Mouse (Mus musculus): ENCODE data around the gene Cask.

Cask gene

DNA sequence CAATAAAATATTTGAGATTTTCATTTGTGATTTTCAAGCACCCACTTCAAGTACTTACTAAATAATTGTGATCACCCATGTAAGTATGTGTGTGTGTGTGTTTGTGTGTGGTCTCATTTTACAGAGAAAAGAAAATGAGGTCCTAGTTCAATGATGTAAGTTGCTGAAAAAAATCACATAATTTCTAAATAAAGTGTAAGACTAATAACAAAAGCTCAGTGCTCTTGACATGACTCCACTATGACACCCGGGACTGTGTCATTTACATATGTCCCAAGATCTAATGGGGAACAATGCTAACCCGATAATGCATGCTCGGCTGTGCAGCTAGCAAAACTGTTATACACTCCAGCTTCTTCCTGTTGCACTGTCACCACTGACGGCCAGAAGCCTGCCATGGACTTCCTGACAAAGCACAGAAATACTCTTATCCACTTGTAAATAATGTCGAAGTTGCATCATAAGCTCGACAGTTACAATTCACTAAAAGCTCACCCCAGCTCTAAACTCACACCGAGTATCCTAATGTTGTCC, 130.8 kb downstream of the Cask start:
- no peak for DNase-seq (ENCODE audit: low read depth, low spot score)

DNA sequence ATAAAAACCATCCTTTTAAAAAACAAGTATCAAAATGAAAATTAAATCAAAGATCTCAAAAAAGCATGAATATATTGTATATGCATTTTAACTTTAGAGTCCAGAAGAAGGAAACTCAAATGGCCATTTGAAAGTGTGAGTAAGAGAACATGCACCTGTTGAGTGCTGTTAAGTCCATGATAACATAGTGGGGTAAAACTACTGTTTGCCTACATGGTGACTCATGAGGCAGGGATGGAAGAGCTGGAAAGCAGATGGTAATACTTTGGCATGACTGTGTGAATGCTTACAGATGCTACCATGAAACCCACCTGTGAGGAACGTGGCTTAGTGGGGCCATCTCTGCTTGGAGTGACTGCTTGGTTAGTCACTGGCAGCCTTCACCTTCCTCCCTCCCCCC, 132.9 kb downstream of the Cask start:
- no peak for DNase-seq (ENCODE audit: low read depth, low spot score)

DNA sequence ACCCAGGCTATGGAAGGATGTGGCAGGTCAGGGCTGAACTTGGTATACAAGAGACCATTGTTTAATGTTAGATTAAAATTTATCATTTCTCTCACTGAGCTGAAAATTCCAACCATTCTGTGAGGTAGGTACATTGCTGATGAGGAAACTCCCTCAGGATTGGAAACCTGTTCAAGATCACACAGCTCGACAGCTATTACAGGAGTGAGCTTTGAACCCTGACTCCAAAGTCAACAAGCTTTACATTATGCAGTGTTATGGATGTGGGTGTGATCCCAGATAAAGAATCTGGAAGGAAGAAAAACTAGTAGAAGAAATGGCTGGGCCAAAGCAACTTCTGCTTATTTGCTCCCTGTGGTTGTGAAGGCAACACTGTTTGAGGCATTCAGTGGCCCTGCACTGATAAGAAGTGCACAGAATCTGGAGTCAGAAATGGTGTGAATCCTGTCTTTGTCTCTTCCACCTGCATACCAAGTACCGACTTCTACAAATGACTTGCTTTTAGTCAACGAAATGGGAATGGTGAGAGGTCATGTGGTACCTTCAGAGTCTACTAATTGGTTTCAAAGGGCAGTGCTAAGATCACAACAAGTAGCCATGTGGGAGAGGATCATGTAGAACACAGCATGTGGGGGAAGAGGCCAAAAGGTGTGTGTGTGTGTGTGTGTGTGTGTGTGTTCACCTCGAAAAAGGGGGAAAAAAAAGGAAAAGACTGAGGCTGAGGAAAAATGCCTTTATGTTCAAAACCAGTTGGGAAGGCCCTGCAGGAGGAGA, 134.2 kb downstream of the Cask start:
- DNase-seq (ENCODE audit: low read depth, low spot score): no peak

DNA sequence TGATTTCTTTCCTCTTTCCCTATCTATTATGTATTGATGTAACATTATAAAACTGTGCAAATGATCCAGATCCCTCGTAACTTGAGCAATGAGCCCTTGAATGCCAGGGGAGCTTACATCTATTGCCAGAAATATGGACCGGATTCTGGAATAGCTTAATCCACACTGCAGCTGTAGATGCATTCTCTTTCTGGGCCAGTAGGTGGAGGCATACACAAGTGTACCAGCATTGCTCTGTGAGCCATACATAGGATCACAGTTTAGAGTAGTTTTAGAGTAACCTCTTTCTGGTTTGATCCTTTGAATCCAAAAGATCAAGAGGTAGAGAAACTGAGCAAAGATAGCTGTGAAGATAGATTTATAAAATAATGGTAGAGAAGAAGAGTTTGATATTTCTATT, 141.0 kb downstream of the Cask start:
- DNase-seq (ENCODE audit: low read depth, low spot score): peak; percentile 24

DNA sequence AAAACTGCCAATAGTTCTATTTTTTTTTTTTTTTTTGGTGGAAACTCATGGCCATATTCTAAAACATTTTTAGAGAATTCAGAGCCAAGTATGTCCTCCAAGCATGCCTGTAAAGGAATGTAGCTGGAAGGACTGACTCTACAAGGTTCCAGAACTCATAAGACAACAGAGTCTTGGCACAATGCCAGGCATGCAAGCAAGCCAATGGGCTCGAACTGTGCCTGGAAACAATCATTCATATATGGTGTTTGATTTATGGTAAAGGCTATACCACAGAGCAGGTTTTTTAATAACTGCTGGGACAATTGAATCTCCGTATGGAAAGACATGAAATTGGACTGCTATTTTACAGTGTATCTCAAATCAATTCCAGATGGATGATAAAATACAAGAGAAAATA, 146.1 kb downstream of the Cask start:
- no peak for DNase-seq (ENCODE audit: low read depth, low spot score)

DNA sequence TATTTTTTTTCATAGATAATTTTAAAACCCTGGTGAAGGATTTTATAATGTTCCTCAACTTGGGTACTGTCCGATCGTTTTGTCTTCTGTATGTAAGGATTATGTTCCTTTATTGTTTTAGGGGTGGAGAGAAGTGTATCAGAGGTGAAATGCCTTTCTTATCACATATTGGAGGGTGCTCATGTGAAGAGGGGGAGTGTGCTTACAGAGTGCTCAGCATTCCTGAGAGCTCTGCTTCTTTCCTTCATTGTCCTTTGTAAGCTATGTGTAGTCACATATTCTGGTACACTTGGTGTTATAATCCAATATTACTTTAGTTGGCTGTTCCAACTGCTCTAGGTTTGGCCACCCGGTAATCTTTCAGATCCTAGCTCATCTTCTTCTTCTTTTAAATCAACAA, 150.5 kb downstream of the Cask start:
- no peak for DNase-seq (ENCODE audit: low read depth, low spot score)

DNA sequence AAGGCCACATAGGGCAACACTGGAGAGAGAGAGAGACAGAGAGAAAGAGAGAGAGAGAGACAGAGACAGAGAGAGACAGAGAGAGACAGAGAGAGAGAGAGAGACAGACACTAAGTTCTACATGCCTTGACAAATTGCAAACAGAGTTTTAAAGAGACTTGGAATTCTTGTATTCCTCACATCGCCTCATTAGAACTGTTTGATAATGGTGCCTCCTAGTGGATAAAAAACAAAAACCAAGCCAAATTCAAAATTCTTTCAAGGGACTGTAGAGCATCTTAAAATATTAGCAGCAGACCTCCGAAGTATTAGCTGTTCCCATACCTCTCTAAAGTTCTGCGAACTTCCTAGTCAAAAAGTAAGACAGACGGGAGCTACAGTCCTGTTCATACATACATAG, 159.3 kb downstream of the Cask start:
- DNase-seq (ENCODE audit: low read depth, low spot score): no peak

DNA sequence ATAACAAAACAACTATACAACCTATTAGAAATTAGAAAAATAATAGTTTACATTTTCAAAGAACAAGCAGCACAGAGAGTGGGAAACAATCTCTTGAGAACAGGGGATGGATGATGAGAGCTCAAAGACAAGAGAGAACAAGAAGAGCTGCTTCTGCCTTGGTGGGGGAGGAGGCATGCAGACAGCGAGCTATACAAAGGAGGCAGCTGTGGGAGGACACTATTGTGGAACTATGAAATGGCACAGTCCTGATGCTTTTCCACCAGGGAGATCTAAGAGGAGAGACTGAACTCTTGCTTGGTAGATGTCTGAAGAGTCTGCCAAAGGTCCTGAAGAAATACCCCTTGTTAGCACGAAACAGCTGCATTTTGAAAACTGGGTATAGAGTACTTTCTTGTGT, 162.8 kb downstream of the Cask start:
- peak; percentile 45 for DNase-seq (ENCODE audit: low read depth, low spot score)

DNA sequence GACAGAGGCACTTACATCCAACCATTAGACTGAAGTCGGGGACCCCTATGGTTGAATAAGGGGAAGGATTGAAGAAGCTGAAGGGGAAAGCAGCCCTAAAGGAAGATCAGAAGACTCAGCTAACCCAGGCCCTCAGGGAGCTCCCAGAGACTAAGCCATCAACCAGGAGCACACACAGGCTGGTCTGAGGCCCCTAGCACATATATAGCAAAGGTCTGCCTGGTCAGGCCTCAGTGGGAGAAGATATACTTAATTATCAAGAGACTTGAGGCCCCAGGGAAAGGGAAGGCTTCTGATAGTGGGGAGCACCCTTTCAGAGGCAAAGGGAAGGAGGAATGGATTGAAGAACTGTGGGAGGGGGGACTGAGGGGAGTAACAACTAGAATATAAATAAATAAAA, 164.6 kb downstream of the Cask start:
- DNase-seq (ENCODE audit: low read depth, low spot score): no peak

DNA sequence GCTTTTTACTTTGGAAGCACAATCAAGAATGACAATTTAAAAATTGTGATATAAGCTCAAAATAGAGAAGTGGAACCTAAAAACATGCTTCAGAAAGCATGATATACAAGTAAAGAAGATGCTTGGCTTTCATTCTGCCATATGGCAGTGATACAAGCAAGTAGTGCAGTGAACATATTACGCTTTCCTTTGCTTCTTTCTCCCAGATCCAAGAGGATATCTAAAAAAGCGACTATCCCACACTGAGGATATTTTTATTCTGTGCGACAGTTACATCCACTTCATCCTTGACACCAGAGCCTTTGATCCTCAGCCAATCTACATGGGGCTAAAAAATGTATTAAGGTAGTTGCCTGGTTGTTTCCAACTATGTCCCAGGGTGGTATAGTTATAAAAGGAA, 169.4 kb downstream of the Cask start:
- DNase-seq (ENCODE audit: low read depth, low spot score): peak; percentile 44

DNA sequence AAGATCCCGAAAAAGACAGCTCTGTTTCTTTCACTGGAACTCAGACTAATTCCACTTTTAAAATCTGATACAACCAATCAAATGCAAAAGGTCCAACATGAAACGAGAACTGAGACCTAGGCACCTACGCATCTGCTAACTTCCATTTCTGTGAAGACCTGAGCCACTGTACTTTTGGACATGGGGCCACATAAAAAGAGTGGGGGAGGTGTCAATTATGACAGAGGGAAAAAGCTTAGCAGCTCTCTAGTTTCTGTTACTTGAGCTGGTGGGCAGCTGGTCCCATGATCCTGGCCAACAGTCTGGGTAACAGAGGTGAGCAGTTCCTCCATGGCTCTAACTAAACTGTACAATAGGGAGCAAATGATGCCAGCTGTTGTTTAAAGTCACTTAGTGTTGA, 178.2 kb downstream of the Cask start:
- DNase-seq (ENCODE audit: low read depth, low spot score): no peak

DNA sequence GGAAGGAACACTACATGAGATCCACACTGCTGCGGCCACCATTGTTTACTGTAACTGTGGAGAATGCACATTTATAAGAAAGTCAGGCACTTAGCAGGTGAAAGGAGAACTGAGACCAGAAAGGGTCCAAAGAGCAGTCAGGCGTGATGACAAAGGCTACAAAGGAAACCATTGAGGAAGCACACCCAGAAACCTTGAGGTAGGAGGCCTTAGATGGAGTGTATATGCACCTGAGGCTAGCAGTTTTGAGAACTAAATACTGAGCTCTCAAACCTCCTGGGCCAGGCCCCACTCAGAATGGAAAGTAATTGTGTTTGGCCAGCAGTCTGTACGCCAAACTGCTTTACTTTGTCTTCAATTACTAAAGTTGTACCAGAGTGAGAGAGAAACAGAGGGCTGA, 180.8 kb downstream of the Cask start:
- no peak for DNase-seq (ENCODE audit: low read depth, low spot score)

DNA sequence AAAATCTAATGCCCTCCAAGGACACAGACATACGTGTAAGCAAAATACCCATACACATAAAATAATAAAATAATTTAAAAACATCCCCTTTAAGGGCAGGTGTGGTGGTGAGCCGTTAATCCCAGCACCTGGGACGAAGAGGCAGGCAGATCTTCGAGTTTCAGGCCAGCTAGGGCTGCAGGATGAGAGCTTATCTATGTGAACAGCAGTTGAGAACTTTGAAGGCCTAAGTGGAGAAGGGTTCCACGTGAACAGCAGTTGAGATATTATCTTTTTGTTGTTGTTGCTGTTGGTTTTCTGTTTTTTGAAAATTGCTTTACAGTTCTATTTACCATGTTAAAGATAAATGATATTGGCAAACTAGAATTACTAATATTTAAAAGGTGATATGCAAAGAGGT, 182.3 kb downstream of the Cask start:
- DNase-seq (ENCODE audit: low read depth, low spot score): no peak

DNA sequence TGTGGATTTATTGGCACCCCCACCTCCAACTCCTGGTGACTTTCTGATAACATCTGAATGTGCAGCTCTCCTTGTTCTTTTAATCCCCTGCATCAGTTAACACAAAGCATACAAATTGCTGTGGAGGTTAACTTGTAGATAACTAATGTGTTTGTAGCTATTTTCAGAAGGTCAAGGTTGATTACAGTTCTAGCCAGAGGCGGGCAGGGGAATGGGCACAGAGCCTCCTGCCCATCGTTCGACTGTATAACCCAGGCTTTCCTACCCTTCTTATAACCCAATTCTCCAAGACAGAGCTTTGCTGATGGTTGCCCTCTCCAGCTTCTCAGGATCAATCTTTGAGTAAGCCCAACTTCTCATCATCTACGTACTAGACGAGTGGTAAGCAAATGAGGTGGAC, 190.1 kb downstream of the Cask start, which contains the start of gene Gpr82:
Gene Gpr82, plus strand, starts transcription at position 301 of the 400 bp plus-strand sequence.
- no peak for DNase-seq (ENCODE audit: low read depth, low spot score)

DNA sequence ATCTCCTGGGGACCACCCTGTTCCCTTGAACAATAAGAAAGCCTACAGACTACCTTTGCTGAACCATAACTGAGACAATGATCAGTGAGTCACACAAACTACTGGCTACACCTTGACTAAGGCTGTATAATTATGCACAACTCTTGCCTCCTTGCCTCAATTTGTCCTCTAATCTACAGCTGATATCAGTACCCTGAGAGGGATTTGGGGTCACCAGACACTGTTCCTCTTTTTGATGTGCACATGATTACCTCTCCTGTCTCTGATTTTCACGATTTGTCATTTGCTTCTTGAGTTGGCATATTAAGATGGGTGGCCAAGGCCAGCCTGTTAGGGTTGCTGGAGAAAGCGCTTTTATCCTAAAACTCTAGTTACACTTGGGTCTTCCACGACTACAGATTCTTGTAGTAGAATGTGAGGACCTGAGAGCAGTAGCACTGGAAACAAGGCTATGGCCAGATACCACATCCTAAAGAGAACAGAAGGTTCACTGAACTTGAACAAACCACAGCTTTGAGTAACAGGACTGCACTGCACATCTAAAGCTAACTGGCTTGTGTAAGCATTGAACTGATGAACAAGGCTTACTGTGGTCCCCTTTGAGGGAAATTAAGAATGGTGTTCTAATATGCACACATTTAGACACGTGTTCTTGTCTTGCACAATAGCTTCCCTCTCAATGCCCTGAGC, 191.8 kb downstream of the Cask start:
- no peak for DNase-seq (ENCODE audit: low read depth, low spot score)

DNA sequence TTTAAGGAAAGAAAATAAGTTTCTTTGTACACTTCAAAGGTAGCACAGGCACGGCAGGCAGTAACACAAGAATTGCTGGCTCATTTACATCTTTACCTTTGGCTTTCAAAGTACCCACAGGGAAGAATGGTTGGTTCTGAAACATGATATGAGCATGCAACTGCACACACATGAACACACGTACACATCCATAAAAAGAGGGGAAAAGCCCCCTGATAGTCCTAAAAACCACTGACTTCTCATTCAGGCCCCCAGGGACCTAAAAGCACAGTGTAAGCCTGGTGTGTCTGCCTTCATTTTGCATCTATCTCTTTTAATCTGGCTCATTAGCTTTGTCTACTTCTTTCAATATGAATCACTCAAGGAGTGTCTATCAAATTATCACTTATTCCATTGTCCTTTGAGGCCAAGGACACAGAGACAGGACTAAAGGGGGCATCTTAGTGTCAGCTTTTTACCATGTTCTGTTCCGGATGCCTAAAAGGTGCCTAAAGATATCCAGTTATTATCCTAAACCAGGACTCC, 192.5 kb downstream of the Cask start:
- no peak for DNase-seq (ENCODE audit: low read depth, low spot score)

DNA sequence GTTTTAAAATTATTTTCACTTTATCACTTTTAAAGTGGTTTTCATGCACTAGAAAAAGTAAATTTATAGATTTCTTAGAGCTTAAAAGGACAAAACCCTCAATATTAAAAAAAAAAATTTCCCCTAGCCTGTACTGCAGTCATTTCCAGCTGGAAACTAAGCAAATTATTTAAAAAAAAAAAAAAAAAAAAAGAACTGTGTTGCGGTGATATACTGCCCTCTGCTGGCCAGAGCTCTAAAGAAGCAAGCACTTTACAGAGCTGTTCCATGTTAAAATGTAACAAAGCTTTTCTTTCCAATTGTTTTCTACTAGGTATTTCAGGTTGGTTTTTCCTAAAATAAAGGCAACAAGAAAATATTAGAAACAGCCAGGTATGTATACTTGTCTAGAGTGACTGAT, 194.4 kb downstream of the Cask start:
- DNase-seq (ENCODE audit: low read depth, low spot score): peak; percentile 29

DNA sequence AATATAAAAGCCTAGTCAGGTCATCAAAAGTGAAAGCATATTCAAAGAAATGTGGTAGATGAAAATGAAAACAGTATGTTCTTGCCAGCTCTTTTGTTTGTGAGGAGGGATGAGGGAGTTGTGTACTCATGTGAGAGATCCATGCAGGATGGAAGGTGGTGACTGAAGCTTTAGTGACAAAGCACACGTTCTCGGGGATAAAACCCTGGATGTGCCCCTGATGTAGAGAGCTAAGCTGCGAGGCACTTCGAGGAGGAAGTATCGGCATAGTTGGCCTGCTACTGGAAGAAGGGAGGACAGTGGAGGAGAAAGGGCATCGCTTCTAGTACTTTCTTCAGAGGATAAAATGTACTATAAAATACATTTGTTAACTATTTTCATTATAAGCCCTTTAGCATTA, 195.3 kb downstream of the Cask start:
- DNase-seq (ENCODE audit: low read depth, low spot score): no peak

DNA sequence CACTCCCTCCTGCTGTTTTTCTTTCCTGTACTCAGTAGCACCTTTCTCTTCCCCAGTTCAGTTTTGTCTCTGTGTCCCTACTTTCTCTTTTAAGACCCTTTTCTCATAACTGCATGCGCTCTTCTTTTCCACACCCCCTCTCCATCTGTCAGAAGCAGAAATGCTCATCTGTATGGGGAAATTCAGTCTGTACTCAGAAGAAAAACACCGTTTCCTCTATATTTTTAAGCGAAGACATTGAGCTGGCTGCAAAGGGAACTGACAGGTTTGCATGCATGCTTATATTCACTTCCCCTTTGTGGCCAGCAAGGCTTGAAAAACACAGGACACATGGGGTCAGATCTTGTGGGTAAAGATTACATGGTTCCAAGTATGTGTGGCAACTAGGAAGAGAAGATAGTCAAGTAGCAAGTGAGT, 196.2 kb downstream of the Cask start:
- peak; percentile 67 for DNase-seq (ENCODE audit: low read depth, low spot score)

DNA sequence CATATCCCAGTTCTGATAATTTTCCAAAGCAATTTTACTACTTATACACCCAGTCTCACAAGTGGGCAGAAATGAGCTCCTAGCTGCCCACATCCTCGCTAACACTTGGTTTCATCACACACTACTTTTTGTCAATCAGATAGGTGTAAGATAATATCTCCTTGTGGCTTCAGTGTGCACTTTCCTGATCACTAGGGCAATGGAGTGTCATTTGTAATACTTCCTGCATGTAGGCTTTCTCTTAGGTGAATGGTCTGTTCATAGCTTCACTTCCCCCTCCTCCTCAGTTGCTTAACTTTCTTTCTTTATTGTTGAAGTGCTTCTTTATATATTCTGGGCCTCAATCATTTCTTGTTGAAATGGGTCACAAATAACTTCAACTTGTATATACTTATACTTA, 198.9 kb downstream of the Cask start:
- DNase-seq (ENCODE audit: low read depth, low spot score): no peak

DNA sequence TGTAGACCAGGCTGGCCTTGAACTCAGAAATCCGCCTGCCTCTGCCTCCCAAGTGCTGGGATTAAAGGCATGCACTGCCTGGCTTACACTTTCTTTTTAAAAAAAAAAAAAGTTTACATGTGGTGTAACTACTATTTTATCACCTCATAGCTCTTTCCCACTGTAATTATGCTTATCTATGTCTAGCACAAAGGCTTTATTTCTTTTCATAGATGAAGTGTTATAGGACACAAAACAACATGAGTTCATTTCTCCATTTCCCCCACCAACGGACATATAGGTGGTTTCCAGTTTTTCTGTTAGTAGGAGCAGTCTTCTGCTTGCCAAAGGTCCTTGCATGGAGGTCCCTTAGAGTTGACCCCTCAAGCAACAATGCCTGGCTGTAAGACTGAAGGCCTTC, 199.3 kb downstream of the Cask start:
- DNase-seq (ENCODE audit: low read depth, low spot score): no peak

DNA sequence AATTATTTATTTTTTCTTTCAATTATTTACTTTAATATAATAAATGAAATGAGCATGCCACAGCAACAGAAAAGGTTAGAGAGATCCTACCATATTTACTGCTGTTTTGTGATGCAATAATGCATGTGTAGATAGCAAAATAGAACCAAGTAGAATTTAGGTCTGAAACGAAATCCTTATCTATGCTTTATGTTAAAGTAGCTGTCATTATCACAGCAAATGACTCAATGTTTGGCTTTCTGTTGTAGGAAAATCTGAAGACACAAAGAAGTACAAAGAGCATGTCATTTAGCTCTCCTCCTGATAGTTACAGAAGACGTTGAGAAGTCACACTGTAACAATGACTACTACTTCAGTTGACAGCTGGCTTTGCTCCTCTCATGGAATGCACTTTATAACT, 212.3 kb downstream of the Cask start:
- DNase-seq (ENCODE audit: low read depth, low spot score): no peak

DNA sequence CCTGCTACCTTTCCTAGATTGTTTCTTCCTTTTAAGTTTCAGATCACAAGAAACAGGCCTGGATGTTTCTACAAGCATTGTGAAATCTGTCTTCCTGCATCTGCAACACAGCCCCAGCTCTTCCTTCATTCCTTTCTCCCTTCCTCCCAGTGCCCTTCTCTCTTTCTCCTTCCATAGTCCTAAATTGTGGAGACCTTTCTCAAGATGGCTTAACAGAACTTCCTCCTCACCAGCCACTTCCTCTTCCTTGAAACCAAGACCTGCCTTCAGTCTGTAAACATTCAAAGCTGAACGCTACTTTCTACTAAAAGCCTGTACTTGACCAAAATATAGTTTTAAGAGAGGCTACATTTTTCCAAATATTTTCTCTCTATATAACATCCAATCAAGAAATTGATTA, 214.8 kb downstream of the Cask start:
- no peak for DNase-seq (ENCODE audit: low read depth, low spot score)

Data from telencephalon, adult 2 months (tissue).